Mouse (Mus musculus) erythroblast, embryonic 14.5 days (primary cell): ENCODE results near the gene Dlk2. TPM values are rescaled to one million over a fixed set of nuclear protein-coding genes. Genes with fewer than 3 reads are reported as not detected.
A peak's percentile ranks its signal among the peaks of the same experiment; 100 is the strongest.

Source experiments
- H3K27me3 ChIP-seq: 2 replicates; pipeline ENCODE4 v1.6.1; 2012; ENCODE audit warnings: inconsistent platforms; ENCODE audit not compliant: control insufficient read depth
- H3K36me3 ChIP-seq: 2 replicates; pipeline ENCODE4 v1.6.1; 2012; ENCODE audit warnings: mild to moderate bottlenecking, inconsistent platforms; ENCODE audit not compliant: control insufficient read depth
- H3K4me1 ChIP-seq: 2 replicates; pipeline ENCODE4 v1.6.1; 2012; ENCODE audit warnings: inconsistent platforms; ENCODE audit not compliant: control insufficient read depth
- H3K4me3 ChIP-seq: replicated peaks from 2 replicates; pipeline ENCODE3; 2012; ENCODE audit warnings: moderate library complexity, mild to moderate bottlenecking, inconsistent platforms
- H3K9me3 ChIP-seq: 2 replicates; pipeline ENCODE4 v1.6.1; 2012; ENCODE audit warnings: low read length, inconsistent platforms, mixed read lengths; ENCODE audit not compliant: control insufficient read depth
- GATA1 ChIP-seq: IDR thresholded peaks from 2 replicates; pipeline ENCODE4 v1.6.1; 2012; ENCODE audit warnings: low read length, inconsistent platforms, mixed read lengths
- TAL1 ChIP-seq: IDR thresholded peaks from 3 replicates; pipeline ENCODE4 v1.6.1; 2012; ENCODE audit warnings: low read length, inconsistent platforms, mixed read lengths
- polyA plus RNA-seq: library from polyadenylated mRNA; stranded (reverse); fragments of >175 nt; gene quantifications from 2 replicates; pipeline ENCODE4 v1.2.3, GENCODE M21; 2012

The Dlk2 gene
- polyA plus RNA-seq, 1 experiment, result not detected

- H3K4me1 ChIP-seq, result peaks cover 26% of the 10 kb centered on the region
- peaks cover 36% of the 10 kb centered on the region for H3K36me3 ChIP-seq
- peaks cover 9% of the 10 kb centered on the region for H3K27me3 ChIP-seq
- TF ChIP-seq TAL1 (no peak), GATA1 (no peak)
- no peaks in the 10 kb centered on the region for H3K9me3 ChIP-seq
- peak within 1 kb of the TSS; percentile 91 for H3K4me3 ChIP-seq
Measured at GRCm38 (mm10) chr17:46282483-46283123, 14.6 kb upstream of the Dlk2 start, which contains the start of gene Tjap1. Gene Tjap1, minus strand, starts transcription at chr17:46283026.

- TF ChIP-seq TAL1 (no peak), GATA1 (no peak)
- peaks cover 26% of the 10 kb centered on the region for H3K4me1 ChIP-seq
- H3K4me3 ChIP-seq, result peak overlapping the region; percentile 91
- H3K36me3 ChIP-seq, result peaks cover 32% of the 10 kb centered on the region
- peaks cover 9% of the 10 kb centered on the region for H3K27me3 ChIP-seq
- no peaks in the 10 kb centered on the region for H3K9me3 ChIP-seq
Measured at GRCm38 (mm10) chr17:46283140-46283539, 14.1 kb upstream of the Dlk2 start.

GRCm38 (mm10) chr17:46283911-46284310, 13.3 kb upstream of the Dlk2 start:
- Histone ChIP-seq H3K36me3 (peaks cover 24% of the 10 kb centered on the region), H3K4me1 (peaks cover 26% of the 10 kb centered on the region), H3K9me3 (no peaks in the 10 kb centered on the region), H3K4me3 (no peak overlapping the region), H3K27me3 (peaks cover 9% of the 10 kb centered on the region)
- TF ChIP-seq GATA1, result no peak
- no peak for TF ChIP-seq TAL1

- no peak overlapping the region for H3K4me3 ChIP-seq
- H3K27me3 ChIP-seq, result peaks cover 9% of the 10 kb centered on the region
- peaks cover 25% of the 10 kb centered on the region for H3K4me1 ChIP-seq
- H3K36me3 ChIP-seq, result peaks cover 17% of the 10 kb centered on the region
- H3K9me3 ChIP-seq, result no peaks in the 10 kb centered on the region
- TF ChIP-seq GATA1 (no peak), TAL1 (no peak)
Measured at GRCm38 (mm10) chr17:46284653-46285052, 12.6 kb upstream of the Dlk2 start.

- Histone ChIP-seq H3K27me3 (peaks cover 12% of the 10 kb centered on the region), H3K36me3 (peaks cover 9% of the 10 kb centered on the region), H3K4me3 (no peak overlapping the region), H3K4me1 (peaks cover 25% of the 10 kb centered on the region), H3K9me3 (no peaks in the 10 kb centered on the region)
- TF ChIP-seq TAL1 (no peak), GATA1 (no peak)
Measured at GRCm38 (mm10) chr17:46285407-46285806, 11.8 kb upstream of the Dlk2 start.

GRCm38 (mm10) chr17:46287678-46288095, 9.5 kb upstream of the Dlk2 start:
- no peak for TF ChIP-seq GATA1
- TF ChIP-seq TAL1, result no peak
- H3K4me3 ChIP-seq, result no peak overlapping the region
- H3K9me3 ChIP-seq, result no peaks in the 10 kb centered on the region
- H3K36me3 ChIP-seq, result no peaks in the 10 kb centered on the region
- H3K4me1 ChIP-seq, result peaks cover 9% of the 10 kb centered on the region
- H3K27me3 ChIP-seq, result peaks cover 23% of the 10 kb centered on the region

GRCm38 (mm10) chr17:46296601-46297000, 620 bp upstream of the Dlk2 start:
- Histone ChIP-seq H3K36me3 (no peaks in the 10 kb centered on the region), H3K4me1 (peaks cover 10% of the 10 kb centered on the region), H3K4me3 (no peak overlapping the region), H3K9me3 (peaks cover 7% of the 10 kb centered on the region; the same call in 1 of the 2 replicates), H3K27me3 (peaks cover 75% of the 10 kb centered on the region)
- TF ChIP-seq GATA1 (no peak), TAL1 (no peak)

GRCm38 (mm10) chr17:46297028-46297363, 225 bp upstream of the Dlk2 start:
- H3K4me3 ChIP-seq, result no peak overlapping the region
- peaks cover 10% of the 10 kb centered on the region for H3K4me1 ChIP-seq
- no peak for TF ChIP-seq TAL1
- TF ChIP-seq GATA1, result no peak
- H3K27me3 ChIP-seq, result peaks cover 74% of the 10 kb centered on the region
- peaks cover 7% of the 10 kb centered on the region; the same call in 1 of the 2 replicates for H3K9me3 ChIP-seq
- H3K36me3 ChIP-seq, result no peaks in the 10 kb centered on the region

GRCm38 (mm10) chr17:46298220-46298913, 1.1 kb downstream of the Dlk2 start:
- TF ChIP-seq GATA1 (no peak), TAL1 (no peak)
- Histone ChIP-seq H3K9me3 (peaks cover 7% of the 10 kb centered on the region; the same call in 1 of the 2 replicates), H3K36me3 (peaks cover 1% of the 10 kb centered on the region), H3K27me3 (peaks cover 67% of the 10 kb centered on the region), H3K4me1 (peaks cover 10% of the 10 kb centered on the region), H3K4me3 (peak overlapping the region; percentile 14)
